Mouse (Mus musculus) thymus, adult 2 months (tissue): ENCODE data around the gene Nsf.

Source experiments
- CTCF ChIP-seq: fragments of 200-500 bp; IDR thresholded peaks from 2 replicates; pipeline ENCODE4 v1.5.1; 2012; ENCODE audit warnings: mild to moderate bottlenecking, control low read depth, low read length, moderate library complexity, borderline replicate concordance; ENCODE audit not compliant: control insufficient read depth, poor library complexity, insufficient read depth; ENCODE audit errors: extremely low read depth
- POLR2A ChIP-seq: fragments of 200-500 bp; IDR thresholded peaks from 2 replicates; pipeline ENCODE4 v1.6.1; 2012; ENCODE audit warnings: mild to moderate bottlenecking, low read length, control low read depth, moderate library complexity; ENCODE audit not compliant: control insufficient read depth, poor library complexity, insufficient read depth; ENCODE audit errors: extremely low read depth

DNA sequence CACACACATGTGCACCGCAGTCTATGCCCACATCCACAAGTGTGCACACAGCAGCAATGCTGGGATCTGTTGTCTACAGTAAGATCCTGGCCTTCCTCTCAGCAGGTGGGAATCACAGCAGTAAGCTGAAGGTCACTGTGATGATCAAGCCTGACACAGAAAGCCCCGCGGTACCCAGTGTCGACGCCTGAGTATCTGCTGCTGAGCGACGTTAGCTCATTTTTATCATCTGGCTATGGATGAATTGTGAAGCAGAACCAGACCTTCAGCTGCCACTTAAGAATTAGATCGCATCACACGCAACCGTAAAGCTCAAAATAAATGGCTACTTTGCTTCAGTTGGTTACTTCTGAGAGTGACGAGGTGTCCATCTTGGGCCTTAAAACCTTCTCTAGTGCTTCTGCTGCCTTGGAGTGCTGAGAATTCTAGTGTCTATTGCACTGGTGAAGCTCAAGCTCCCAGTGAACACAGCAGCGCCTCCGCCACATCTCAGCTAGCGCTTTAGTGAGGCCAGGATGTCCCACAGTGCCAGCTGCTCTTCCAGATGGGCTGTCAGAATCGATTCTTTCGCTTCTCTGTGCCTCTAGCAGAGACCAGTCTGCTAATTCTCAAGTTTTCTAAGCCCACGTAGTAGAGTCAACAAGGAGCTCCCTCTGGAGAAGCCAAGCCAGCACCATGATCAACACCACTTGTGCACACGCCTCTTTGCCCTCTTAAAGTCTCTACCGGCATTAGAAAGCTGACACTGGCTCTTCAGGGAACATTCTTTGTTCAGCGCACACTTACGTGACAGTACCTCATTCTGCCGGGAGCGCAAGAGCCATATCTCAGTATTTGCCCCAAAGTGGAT, 63.3 kb downstream of the Nsf start:
- TF ChIP-seq CTCF (no peak), POLR2A (no peak)
